Mouse (Mus musculus): ENCODE results near the gene Plcb1.

- TF ChIP-seq EP300 (IDR thresholded peaks at IDR 0.05; ENCODE audit: low read depth) (no peak), CTCF (IDR thresholded peaks at IDR 0.05; ENCODE audit: low read depth) (no peak)
These were observed 285.5 kb downstream of the Plcb1 start for GRCm38 (mm10) chr2:135071349-135071748.
